Mouse (Mus musculus): ENCODE measurements around the gene Enox1. TPM values are rescaled to one million over a fixed set of nuclear protein-coding genes. Genes with fewer than 3 reads are reported as not detected.

Enox1 gene
- polyA plus RNA-seq, 1 experiment from 2014 or later: 19.8 TPM

GRCm38 (mm10) chr14:77375054-77375453, 218.5 kb downstream of the Enox1 start:
- Histone ChIP-seq H3K36me3 (no peaks in the 10 kb centered on the region), H3K4me3 (replicated peaks) (no peak overlapping the region), H3K9ac (no peak overlapping the region), H3K27ac (replicated peaks) (no peak overlapping the region), H3K27me3 (no peaks in the 10 kb centered on the region), H3K4me2 (replicated peaks) (no peak overlapping the region), H3K9me3 (replicated peaks) (no peaks in the 10 kb centered on the region), H3K4me1 (peaks cover 19% of the 10 kb centered on the region)
- 39% methylated on average over 2 of the region's 2 CpGs for WGBS
- no peak for ATAC-seq (ENCODE audit: insufficient number of reproducible peaks, low FRiP score, low TSS enrichment, low read depth)

DNA sequence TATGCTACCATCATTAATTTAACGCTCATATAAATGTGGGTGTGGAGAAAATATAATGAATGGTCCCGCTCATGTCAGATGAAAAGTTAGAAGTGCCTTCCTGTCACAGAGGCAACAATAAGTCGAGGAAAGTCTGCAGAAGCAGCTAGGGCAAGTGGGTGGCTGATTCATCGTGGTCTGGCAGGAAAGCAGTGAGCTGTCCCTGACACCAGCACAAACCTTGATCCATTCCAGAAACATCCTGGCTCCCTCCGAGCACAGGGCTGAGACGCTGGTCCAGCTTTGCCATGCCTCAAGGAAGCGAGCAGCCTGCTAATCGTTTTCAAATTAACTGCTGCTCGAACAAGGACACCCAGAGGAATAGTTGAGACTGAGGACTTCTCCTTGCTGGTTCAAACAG, 219.1 kb downstream of the Enox1 start:
- H3K9ac ChIP-seq: no peak overlapping the region
- peaks cover 19% of the 10 kb centered on the region for H3K4me1 ChIP-seq
- no peaks in the 10 kb centered on the region for H3K27me3 ChIP-seq
- no peak for ATAC-seq (ENCODE audit: insufficient number of reproducible peaks, low FRiP score, low TSS enrichment, low read depth)
- H3K4me2 ChIP-seq (replicated peaks): no peak overlapping the region
- no peaks in the 10 kb centered on the region; the same call in 1 of the 2 replicates for H3K36me3 ChIP-seq
- no peak overlapping the region for H3K4me3 ChIP-seq (replicated peaks)
- WGBS: 34% methylated on average over 9 of the region's 9 CpGs
- no peaks in the 10 kb centered on the region for H3K9me3 ChIP-seq (replicated peaks)
- H3K27ac ChIP-seq (replicated peaks): no peak overlapping the region

GRCm38 (mm10) chr14:77376731-77377130, 220.2 kb downstream of the Enox1 start:
- no peak for ATAC-seq (ENCODE audit: insufficient number of reproducible peaks, low FRiP score, low TSS enrichment, low read depth)
- no peak overlapping the region for H3K4me2 ChIP-seq (replicated peaks)
- no peaks in the 10 kb centered on the region; the same call in 1 of the 2 replicates for H3K36me3 ChIP-seq
- H3K27me3 ChIP-seq: no peaks in the 10 kb centered on the region
- WGBS: 71% methylated on average over 7 of the region's 7 CpGs
- no peak overlapping the region for H3K27ac ChIP-seq (replicated peaks)
- H3K9ac ChIP-seq: no peak overlapping the region
- no peak overlapping the region for H3K4me3 ChIP-seq (replicated peaks)
- no peaks in the 10 kb centered on the region for H3K9me3 ChIP-seq (replicated peaks)
- peaks cover 19% of the 10 kb centered on the region for H3K4me1 ChIP-seq

DNA sequence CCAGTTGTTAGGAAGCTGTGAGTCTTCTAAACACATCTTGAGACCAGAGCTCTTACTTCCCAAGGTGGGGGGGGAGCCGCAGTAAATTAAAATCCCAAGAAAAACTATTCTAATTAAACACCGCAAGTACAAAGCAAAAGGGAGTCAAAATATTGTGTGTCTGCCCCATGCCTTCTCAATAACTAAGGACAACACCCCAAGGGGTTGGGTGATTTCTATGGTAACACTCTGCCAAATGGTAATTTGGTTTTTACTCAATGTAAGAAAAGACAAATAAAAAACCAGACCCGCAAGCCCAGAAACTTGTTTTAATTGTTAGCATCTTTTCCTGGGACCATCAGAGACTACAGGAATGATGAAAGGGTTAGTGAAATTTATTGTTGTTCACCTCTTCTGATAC, 220.9 kb downstream of the Enox1 start:
- no peak overlapping the region for H3K4me2 ChIP-seq (replicated peaks)
- no peak overlapping the region for H3K9ac ChIP-seq
- H3K4me1 ChIP-seq: peaks cover 19% of the 10 kb centered on the region
- ATAC-seq (ENCODE audit: insufficient number of reproducible peaks, low FRiP score, low TSS enrichment, low read depth): no peak
- H3K9me3 ChIP-seq (replicated peaks): no peaks in the 10 kb centered on the region
- WGBS: 48% methylated on average over 3 of the region's 3 CpGs
- H3K27ac ChIP-seq (replicated peaks): no peak overlapping the region
- no peaks in the 10 kb centered on the region for H3K27me3 ChIP-seq
- H3K36me3 ChIP-seq: no peaks in the 10 kb centered on the region; the same call in 1 of the 2 replicates
- no peak overlapping the region for H3K4me3 ChIP-seq (replicated peaks)

DNA sequence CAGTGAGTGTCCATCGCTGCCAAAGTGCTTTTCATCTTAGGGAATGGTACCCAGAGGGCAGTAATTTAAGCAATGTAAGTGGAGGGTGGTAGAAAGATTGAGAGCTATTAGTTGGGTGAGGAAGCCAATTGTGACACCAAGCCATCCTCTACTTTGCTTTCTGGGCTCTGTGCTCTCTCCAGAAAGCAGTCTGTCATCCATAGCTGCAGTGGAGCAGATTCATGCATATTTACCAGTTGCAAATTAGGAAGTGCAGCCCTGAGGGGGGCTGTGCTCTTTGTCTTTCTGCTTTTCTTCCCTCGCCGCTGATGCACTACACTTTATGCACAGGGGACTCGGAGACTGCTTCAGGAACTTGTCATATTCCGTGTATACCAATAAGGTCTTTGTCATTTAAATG, 221.3 kb downstream of the Enox1 start:
- no peak overlapping the region for H3K4me3 ChIP-seq (replicated peaks)
- no peak overlapping the region for H3K9ac ChIP-seq
- WGBS: 36% methylated on average over 5 of the region's 5 CpGs
- peaks cover 19% of the 10 kb centered on the region for H3K4me1 ChIP-seq
- ATAC-seq (ENCODE audit: insufficient number of reproducible peaks, low FRiP score, low TSS enrichment, low read depth): no peak
- no peaks in the 10 kb centered on the region for H3K27me3 ChIP-seq
- H3K36me3 ChIP-seq: no peaks in the 10 kb centered on the region; the same call in 1 of the 2 replicates
- no peak overlapping the region for H3K27ac ChIP-seq (replicated peaks)
- H3K9me3 ChIP-seq (replicated peaks): no peaks in the 10 kb centered on the region
- H3K4me2 ChIP-seq (replicated peaks): no peak overlapping the region

DNA sequence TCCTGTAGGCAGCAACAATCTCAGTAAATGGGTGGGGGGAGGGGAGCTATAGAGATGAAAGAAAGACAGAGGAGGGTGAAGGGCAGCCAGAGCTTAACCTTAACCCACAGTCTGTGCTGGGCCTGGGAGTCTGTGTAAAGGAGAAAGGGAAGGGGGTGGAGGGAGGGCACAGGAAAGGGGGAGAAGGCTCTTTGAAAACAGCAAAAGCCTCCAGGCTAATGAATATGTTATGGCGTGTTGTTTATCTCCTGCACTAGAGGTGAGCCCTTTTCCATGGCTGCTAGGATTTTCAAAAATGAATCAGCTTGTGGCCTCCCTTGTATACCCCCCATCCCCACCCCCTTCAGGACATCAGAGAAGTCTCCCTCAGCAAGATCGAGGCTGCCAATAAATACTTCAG, 225.0 kb downstream of the Enox1 start:
- Histone ChIP-seq H3K4me3 (replicated peaks) (no peak overlapping the region), H3K27ac (replicated peaks) (no peak overlapping the region), H3K9me3 (replicated peaks) (no peaks in the 10 kb centered on the region), H3K27me3 (no peaks in the 10 kb centered on the region), H3K4me1 (peaks cover 13% of the 10 kb centered on the region; the same call in 1 of the 2 replicates), H3K36me3 (no peaks in the 10 kb centered on the region; the same call in 1 of the 2 replicates), H3K4me2 (replicated peaks) (no peak overlapping the region), H3K9ac (no peak overlapping the region)
- no peak for ATAC-seq (ENCODE audit: insufficient number of reproducible peaks, low FRiP score, low TSS enrichment, low read depth)
- WGBS: 23% methylated on average over 2 of the region's 2 CpGs

GRCm38 (mm10) chr14:77385621-77386020, 229.1 kb downstream of the Enox1 start:
- no peak for ATAC-seq (ENCODE audit: insufficient number of reproducible peaks, low FRiP score, low TSS enrichment, low read depth)
- no peak overlapping the region for H3K27ac ChIP-seq (replicated peaks)
- no peaks in the 10 kb centered on the region for H3K4me1 ChIP-seq
- no peak overlapping the region for H3K4me3 ChIP-seq (replicated peaks)
- H3K9ac ChIP-seq: no peak overlapping the region
- H3K27me3 ChIP-seq: no peaks in the 10 kb centered on the region
- no peaks in the 10 kb centered on the region for H3K9me3 ChIP-seq (replicated peaks)
- no peak overlapping the region for H3K4me2 ChIP-seq (replicated peaks)
- no peaks in the 10 kb centered on the region; the same call in 1 of the 2 replicates for H3K36me3 ChIP-seq
- WGBS: 46% methylated on average over 9 of the region's 9 CpGs

DNA sequence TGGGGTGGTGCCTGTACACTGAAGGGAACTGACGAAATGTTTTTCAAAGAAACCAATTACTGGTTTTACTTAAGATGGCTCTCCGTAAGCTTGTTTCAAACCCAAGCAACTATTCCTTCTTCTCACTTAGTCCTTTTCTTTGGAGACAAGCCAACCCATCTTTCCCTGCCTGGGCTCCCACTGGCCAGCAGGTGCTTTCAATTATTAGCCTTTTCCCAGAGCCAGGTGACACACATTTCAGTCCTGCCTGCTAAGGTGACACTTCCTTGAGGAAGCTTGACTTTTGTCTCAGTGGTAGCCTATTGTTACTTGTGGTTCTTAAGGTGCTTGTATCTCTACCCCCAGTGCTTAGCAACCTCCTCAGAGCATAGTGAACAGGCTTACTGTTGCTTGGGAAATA, 231.3 kb downstream of the Enox1 start:
- 84% methylated on average over 2 of the region's 2 CpGs for WGBS
- Histone ChIP-seq H3K9me3 (replicated peaks) (no peaks in the 10 kb centered on the region), H3K4me2 (replicated peaks) (no peak overlapping the region), H3K27ac (replicated peaks) (no peak overlapping the region), H3K4me3 (replicated peaks) (no peak overlapping the region), H3K4me1 (no peaks in the 10 kb centered on the region), H3K27me3 (no peaks in the 10 kb centered on the region), H3K36me3 (no peaks in the 10 kb centered on the region), H3K9ac (no peak overlapping the region)
- ATAC-seq (ENCODE audit: insufficient number of reproducible peaks, low FRiP score, low TSS enrichment, low read depth): no peak

- no peaks in the 10 kb centered on the region for H3K27me3 ChIP-seq
- no peaks in the 10 kb centered on the region for H3K9me3 ChIP-seq (replicated peaks)
- H3K4me1 ChIP-seq: no peaks in the 10 kb centered on the region
- H3K9ac ChIP-seq: no peak overlapping the region
- H3K36me3 ChIP-seq: no peaks in the 10 kb centered on the region
- ATAC-seq (ENCODE audit: insufficient number of reproducible peaks, low FRiP score, low TSS enrichment, low read depth): no peak
- H3K4me3 ChIP-seq (replicated peaks): no peak overlapping the region
- WGBS: 86% methylated on average over 5 of the region's 5 CpGs
- no peak overlapping the region for H3K4me2 ChIP-seq (replicated peaks)
- no peak overlapping the region for H3K27ac ChIP-seq (replicated peaks)
Observed at GRCm38 (mm10) chr14:77389276-77389675, 232.7 kb downstream of the Enox1 start.

GRCm38 (mm10) chr14:77392476-77392875, 235.9 kb downstream of the Enox1 start:
- ATAC-seq (ENCODE audit: insufficient number of reproducible peaks, low FRiP score, low TSS enrichment, low read depth): no peak
- Histone ChIP-seq H3K27me3 (no peaks in the 10 kb centered on the region), H3K9ac (no peak overlapping the region), H3K9me3 (replicated peaks) (no peaks in the 10 kb centered on the region), H3K4me3 (replicated peaks) (no peak overlapping the region), H3K27ac (replicated peaks) (no peak overlapping the region), H3K36me3 (no peaks in the 10 kb centered on the region), H3K4me2 (replicated peaks) (no peak overlapping the region), H3K4me1 (no peaks in the 10 kb centered on the region)
- WGBS: 23% methylated on average over 1 of the region's 1 CpGs

DNA sequence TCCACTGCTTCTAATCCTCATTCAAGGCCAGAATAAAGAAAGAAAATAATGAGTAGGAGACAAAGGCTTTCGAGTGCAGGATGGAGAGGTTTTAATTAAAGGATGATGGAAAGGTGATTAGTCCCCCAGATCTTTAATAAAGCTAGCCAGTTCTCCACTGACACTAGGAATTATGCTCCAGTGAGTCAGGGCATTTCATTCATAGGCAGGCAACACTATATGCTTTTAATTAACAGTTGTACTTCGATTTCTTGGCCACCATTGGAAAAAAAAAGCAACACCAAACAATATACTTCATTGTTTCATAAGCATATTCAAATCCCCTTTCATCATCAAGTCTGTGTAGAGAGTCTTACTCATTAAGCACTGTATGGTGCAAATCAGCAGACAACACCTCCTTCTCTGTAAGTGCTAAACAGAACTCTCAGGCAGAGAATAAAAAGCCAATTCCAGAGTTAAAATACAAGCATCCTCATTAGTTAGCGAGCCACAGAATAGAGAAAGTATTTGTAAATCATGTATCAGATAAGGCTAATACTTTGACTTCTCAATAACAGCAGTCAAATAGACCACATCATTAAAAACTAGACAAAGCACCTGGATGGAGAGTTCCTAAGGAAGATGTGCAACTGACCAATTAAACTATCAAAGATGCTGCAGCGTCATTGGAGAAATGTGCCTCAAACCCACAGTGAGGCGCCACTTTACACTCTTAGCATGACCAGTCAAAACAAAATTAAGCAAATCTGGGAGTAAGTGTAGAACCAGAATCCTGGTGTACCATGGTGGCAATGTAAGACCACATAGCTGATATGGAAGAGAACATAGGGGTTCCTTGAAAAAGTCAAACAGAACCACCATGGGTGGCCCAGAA, 249.9 kb downstream of the Enox1 start:
- H3K27ac ChIP-seq (replicated peaks): no peak overlapping the region
- no peak overlapping the region for H3K9ac ChIP-seq
- H3K36me3 ChIP-seq: no peaks in the 10 kb centered on the region
- no peaks in the 10 kb centered on the region for H3K9me3 ChIP-seq (replicated peaks)
- ATAC-seq (ENCODE audit: insufficient number of reproducible peaks, low FRiP score, low TSS enrichment, low read depth): no peak
- H3K27me3 ChIP-seq: no peaks in the 10 kb centered on the region
- H3K4me1 ChIP-seq: no peaks in the 10 kb centered on the region
- WGBS: 70% methylated on average over 5 of the region's 5 CpGs
- no peak overlapping the region for H3K4me2 ChIP-seq (replicated peaks)
- H3K4me3 ChIP-seq (replicated peaks): no peak overlapping the region

Measured in embryonic facial prominence, embryonic 15.5 days (tissue).